Comparison of ENCODE assay signal across 23 mouse cellular contexts in the genomic region with DNA sequence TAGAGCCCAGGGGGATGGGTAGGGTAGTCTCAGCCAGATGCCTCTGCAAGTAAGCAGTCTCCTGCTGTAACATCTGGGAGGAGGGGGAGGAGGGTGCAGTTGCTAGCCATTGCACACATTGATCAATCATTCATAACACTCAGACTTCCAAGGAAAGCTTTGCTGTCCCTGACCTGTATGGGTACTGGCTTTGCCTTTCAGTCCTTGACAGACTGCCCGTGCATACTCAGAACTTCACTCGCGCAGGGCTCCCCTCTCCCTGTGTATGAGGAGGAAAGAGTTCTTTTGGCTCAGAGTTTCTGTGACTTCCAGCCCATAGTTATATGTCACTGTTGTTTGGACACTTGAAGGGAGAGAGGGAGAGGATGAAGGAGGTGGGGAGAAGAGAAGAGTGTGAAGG. TPM values are rescaled to one million over a fixed set of nuclear protein-coding genes. Genes with fewer than 3 reads are reported as not detected.
DNase-seq lines count a peak whose midpoint lies in the region; ATAC-seq and TF ChIP-seq lines count a peak whose summit lies in the region.
"Had no signal": no experiment of that assay in that cellular context is flagged by ENCODE, and none has a peak within 500 bp of the region (broad histone marks: within the 10 kb centered on the region; RNA-seq: fewer than 3 reads in every experiment).

No protein-coding gene starts in this region.

- no peak overlapping the region for H3K27ac ChIP-seq in lung, embryonic 15.5 days
- no peak overlapping the region for H3K27ac ChIP-seq in lung, postnatal 0 days (ENCODE audit: low read length)
- H3K27ac ChIP-seq in embryonic fibroblast, embryonic 13.5 days (ENCODE audit: insufficient read depth, low read length), result peak overlapping the region; percentile 24
- H3K27ac ChIP-seq: embryonic facial prominence, embryonic 12.5 days; forebrain, embryonic 12.5 days; gastrocnemius, adult 2 months; heart, embryonic 10.5 days; hindbrain, embryonic 13.5 days; hindbrain, postnatal 0 days had no signal

- no peak overlapping the region for H3K9ac ChIP-seq in lung, embryonic 15.5 days
- H3K9ac ChIP-seq in lung, postnatal 0 days (replicated peaks; ENCODE audit: low read depth), result no peak overlapping the region
- H3K9ac ChIP-seq: embryonic facial prominence, embryonic 12.5 days; forebrain, embryonic 12.5 days; forebrain, postnatal 0 days; hindbrain, embryonic 13.5 days had no signal

- H3K9me3 ChIP-seq in lung, embryonic 15.5 days, result no peaks in the 10 kb centered on the region
- H3K9me3 ChIP-seq in lung, postnatal 0 days (ENCODE audit: low read length), result no peaks in the 10 kb centered on the region
- H3K9me3 ChIP-seq: embryonic facial prominence, embryonic 12.5 days; forebrain, embryonic 12.5 days; heart, embryonic 10.5 days; hindbrain, embryonic 13.5 days had no signal

- peak; percentile 55; the same call in 1 of the 2 replicates for ATAC-seq in lung, embryonic 15.5 days (ENCODE audit: borderline replicate concordance, extremely low read depth, low FRiP score, low TSS enrichment)
- ATAC-seq in lung, postnatal 0 days, result no peak
- ATAC-seq: activated CD4-positive, CD25-positive, alpha-beta regulatory T cell, adult 4 months; forebrain, postnatal 0 days; hindbrain, postnatal 0 days; Patski had no signal

- no peaks in the 10 kb centered on the region for H3K4me1 ChIP-seq in lung, embryonic 15.5 days
- no peaks in the 10 kb centered on the region for H3K4me1 ChIP-seq in lung, postnatal 0 days (ENCODE audit: insufficient read depth, low read depth, low read length)
- H3K4me1 ChIP-seq in embryonic fibroblast, embryonic 13.5 days (ENCODE audit: control insufficient read depth, insufficient read depth, low read length), result peaks cover 11% of the 10 kb centered on the region
- H3K4me1 ChIP-seq: embryonic facial prominence, embryonic 12.5 days; forebrain, embryonic 12.5 days; heart, embryonic 10.5 days; hindbrain, embryonic 13.5 days had no signal

- no peak for TF ChIP-seq EP300 in lung, postnatal 0 days (IDR thresholded peaks at IDR 0.05)

- TF ChIP-seq CTCF in lung, postnatal 0 days (IDR thresholded peaks at IDR 0.05), result no peak
- TF ChIP-seq CTCF in embryonic fibroblast, embryonic 13.5 days (IDR thresholded peaks at IDR 0.05; ENCODE audit: borderline replicate concordance, insufficient read depth, low read length), result no peak

- TF ChIP-seq POLR2A in embryonic fibroblast, embryonic 13.5 days (IDR thresholded peaks at IDR 0.05; ENCODE audit: low read depth, low read length), result no peak

- WGBS in lung, embryonic 15.5 days, result 54% methylated on average over 3 of the region's 3 CpGs
- 61% methylated on average over 3 of the region's 3 CpGs for WGBS in lung, postnatal 0 days

- no peaks in the 10 kb centered on the region for H3K27me3 ChIP-seq in lung, embryonic 15.5 days
- no peaks in the 10 kb centered on the region for H3K27me3 ChIP-seq in lung, postnatal 0 days (replicated peaks; ENCODE audit: insufficient read depth, low read length)
- H3K27me3 ChIP-seq: CH12.LX; embryonic facial prominence, embryonic 12.5 days; forebrain, embryonic 12.5 days; hindbrain, embryonic 13.5 days; Patski had no signal

- H3K4me2 ChIP-seq in lung, embryonic 15.5 days, result no peak overlapping the region
- H3K4me2 ChIP-seq in lung, postnatal 0 days (replicated peaks; ENCODE audit: low read depth, low read length), result no peak overlapping the region
- H3K4me2 ChIP-seq: embryonic facial prominence, embryonic 12.5 days; forebrain, embryonic 12.5 days; hindbrain, embryonic 13.5 days had no signal

- peak; percentile 9 for DNase-seq in adrenal gland, postnatal 10 days
- DNase-seq in adrenal gland, adult 18-20 months (ENCODE audit: low spot score in 2 of 2), result no peak
- DNase-seq in lung, postnatal 0 days (ENCODE audit: low spot score), result no peak
- DNase-seq in urinary bladder, postnatal 14 days (ENCODE audit: low spot score), result no peak
- DNase-seq: cerebellum, adult 11-12 months; cerebellum, adult 9-10 months; cerebellum, postnatal 25 days; forebrain, postnatal 0 days; gastrocnemius, adult 2 months; gastrocnemius, postnatal 25 days; heart, postnatal 10 days; heart, postnatal 4 days; kidney, adult 11 months had no signal

- no peak overlapping the region for H3K4me3 ChIP-seq in lung, embryonic 15.5 days
- H3K4me3 ChIP-seq in lung, postnatal 0 days (ENCODE audit: low read depth, low read length), result no peak overlapping the region
- no peak overlapping the region for H3K4me3 ChIP-seq in embryonic fibroblast, embryonic 13.5 days (ENCODE audit: insufficient read depth, low read length)
- H3K4me3 ChIP-seq: embryonic facial prominence, embryonic 12.5 days; forebrain, embryonic 12.5 days; gastrocnemius, adult 2 months; heart, embryonic 10.5 days; hindbrain, embryonic 13.5 days had no signal

- H3K36me3 ChIP-seq in lung, embryonic 15.5 days, result no peaks in the 10 kb centered on the region
- no peaks in the 10 kb centered on the region for H3K36me3 ChIP-seq in lung, postnatal 0 days (ENCODE audit: insufficient read depth, low read length)
- H3K36me3 ChIP-seq: embryonic facial prominence, embryonic 12.5 days; forebrain, embryonic 12.5 days; heart, embryonic 10.5 days; hindbrain, embryonic 13.5 days had no signal

RNA-seq across cellular contexts. Expression of a gene that starts 24.2 kb away (rescaled TPM):
- total RNA-seq in adrenal gland, postnatal 10 days (2021), result 10 to 100 TPM; 46.4 to 52.2 TPM
- 10 to 100 TPM; 52.3 to 53.1 TPM for total RNA-seq in adrenal gland, adult 18-20 months (2021)
- polyA plus RNA-seq in lung, embryonic 15.5 days (2015; fragmentation: Nextera tagmentation; extraction: Ambion mirVana), result 74.0 and 84.1 TPM in 2 replicates
- 66.9 and 74.8 TPM in 2 replicates for polyA plus RNA-seq in lung, postnatal 0 days (2015; fragmentation: Nextera tagmentation; extraction: Ambion mirVana)
- polyA plus RNA-seq in embryonic fibroblast, embryonic 13.5 days (2011; ENCODE audit: insufficient read length, low read depth, missing spikeins), result 94.7 and 128 TPM in 2 replicates
